ENCODE assay signal across 32 mouse cellular contexts in the genomic region with DNA sequence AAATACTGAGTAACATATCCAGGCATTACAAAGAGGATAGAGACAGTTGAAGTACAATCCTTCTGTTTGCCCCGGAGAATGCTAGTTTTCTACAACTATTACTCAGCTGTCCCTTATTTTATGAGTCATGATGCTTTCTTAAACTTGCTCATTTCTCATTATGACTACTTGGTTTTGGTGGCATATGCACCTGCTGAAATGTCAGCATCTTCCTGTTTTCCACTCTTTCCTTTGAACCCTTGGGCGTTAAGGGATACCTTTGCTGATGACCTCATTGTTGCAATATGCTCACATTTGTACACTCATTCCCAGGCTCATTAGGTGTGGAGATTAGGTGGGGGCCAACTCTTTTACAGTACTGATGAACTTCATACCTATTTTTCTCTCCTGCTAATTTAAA. TPM values are rescaled to one million over a fixed set of nuclear protein-coding genes. Genes with fewer than 3 reads are reported as not detected.
DNase-seq lines count a peak whose midpoint lies in the region; ATAC-seq and TF ChIP-seq lines count a peak whose summit lies in the region.
"Had no signal": no experiment of that assay in that cellular context is flagged by ENCODE, and none has a peak within 500 bp of the region (broad histone marks: within the 10 kb centered on the region; RNA-seq: fewer than 3 reads in every experiment).

No protein-coding gene starts in this region.

- H3K4me1 ChIP-seq in forebrain, embryonic 11.5 days (replicated peaks; ENCODE audit: control insufficient read depth, insufficient read depth, low read length): no peaks in the 10 kb centered on the region
- H3K4me1 ChIP-seq in forebrain, embryonic 14.5 days (ENCODE audit: control insufficient read depth, insufficient read depth, low read length): no peaks in the 10 kb centered on the region
- H3K4me1 ChIP-seq in liver, postnatal 0 days (ENCODE audit: insufficient read depth): no peaks in the 10 kb centered on the region
- H3K4me1 ChIP-seq in CH12.LX (ENCODE audit: control insufficient read depth in 1 of 2, insufficient read depth in 2 of 2): peaks cover 5 to 27% of the 10 kb centered on the region in 2 experiments; a peak in 3 of 4 replicates
- no peaks in the 10 kb centered on the region for H3K4me1 ChIP-seq in intestine, embryonic 16.5 days (ENCODE audit: control insufficient read depth, insufficient read depth, low read length)
- H3K4me1 ChIP-seq: embryonic facial prominence, embryonic 13.5 days; embryonic facial prominence, embryonic 15.5 days; forebrain, embryonic 10.5 days; forebrain, embryonic 13.5 days had no signal

- TF ChIP-seq RAD21 in CH12.LX (IDR thresholded peaks at IDR 0.05; ENCODE audit: low read depth, low read length): no peak; the same call in 1 of the 2 replicates

- no peak for TF ChIP-seq CTCF in liver, postnatal 0 days (IDR thresholded peaks at IDR 0.05; ENCODE audit: low read depth)
- TF ChIP-seq CTCF in CH12.LX (conservative IDR thresholded peaks at IDR 0.05 in 1 of 2, IDR thresholded peaks at IDR 0.05 in 1 of 2; ENCODE audit: low read depth in 2 of 2, low read length in 2 of 2): no peak

- 85% methylated on average over 2 of the region's 2 CpGs for WGBS in forebrain, embryonic 11.5 days
- 79% methylated on average over 2 of the region's 2 CpGs for WGBS in forebrain, embryonic 14.5 days
- 67% methylated on average over 2 of the region's 2 CpGs for WGBS in liver, postnatal 0 days (ENCODE audit: insufficient replicate concordance)
- WGBS in intestine, embryonic 16.5 days: 82% methylated on average over 2 of the region's 2 CpGs

- no peaks in the 10 kb centered on the region for H3K36me3 ChIP-seq in forebrain, embryonic 11.5 days (ENCODE audit: control insufficient read depth, insufficient read depth, low read length)
- no peaks in the 10 kb centered on the region for H3K36me3 ChIP-seq in forebrain, embryonic 14.5 days (ENCODE audit: control insufficient read depth, insufficient read depth, low read length)
- no peaks in the 10 kb centered on the region for H3K36me3 ChIP-seq in liver, postnatal 0 days (replicated peaks; ENCODE audit: insufficient read depth, low read length)
- H3K36me3 ChIP-seq in CH12.LX (replicated peaks in 1 of 2; ENCODE audit: control insufficient read depth in 1 of 2, insufficient read depth in 1 of 2, low read length in 1 of 2): no peaks in the 10 kb centered on the region
- H3K36me3 ChIP-seq in intestine, embryonic 16.5 days (ENCODE audit: control insufficient read depth, insufficient read depth, low read length): no peaks in the 10 kb centered on the region
- H3K36me3 ChIP-seq: embryonic facial prominence, embryonic 13.5 days; embryonic facial prominence, embryonic 15.5 days; forebrain, embryonic 10.5 days had no signal

- no peak for DNase-seq in forebrain, embryonic 11.5 days (ENCODE audit: low spot score)
- DNase-seq in forebrain, embryonic 14.5 days (ENCODE audit: low spot score): no peak
- DNase-seq in liver, postnatal 0 days: no peak
- DNase-seq in liver: no peak
- peak; percentile 76 for DNase-seq in CH12.LX (ENCODE audit: extremely low read depth)
- DNase-seq in right cerebral cortex, postnatal 14 days: no peak
- DNase-seq: adrenal gland, adult 2 months; adrenal gland, postnatal 10 days; adrenal gland, postnatal 25 days; B cell, adult 2 months; cerebellum, adult 11 months; cerebellum, adult 18-20 months; cerebellum, adult 8-10 months; cerebellum, adult 9-11 months; cerebellum, postnatal 14 days; cerebellum, postnatal 36 days; embryo, embryonic 11 days had no signal

- no peak overlapping the region for H3K9ac ChIP-seq in forebrain, embryonic 11.5 days (ENCODE audit: low read length)
- H3K9ac ChIP-seq in forebrain, embryonic 14.5 days (ENCODE audit: low read length): no peak overlapping the region
- no peak overlapping the region for H3K9ac ChIP-seq in liver, postnatal 0 days (replicated peaks)
- H3K9ac ChIP-seq in CH12.LX (ENCODE audit: insufficient read depth, low read depth): 0 out of 2 replicates have a peak overlapping the region, but pooled peaks have one; percentile 68
- no peak overlapping the region for H3K9ac ChIP-seq in intestine, embryonic 16.5 days (ENCODE audit: low read depth, low read length)
- H3K9ac ChIP-seq: embryonic facial prominence, embryonic 13.5 days; embryonic facial prominence, embryonic 15.5 days; forebrain, embryonic 13.5 days had no signal

- no peak overlapping the region for H3K4me2 ChIP-seq in forebrain, embryonic 11.5 days (ENCODE audit: low read depth, low read length, severe bottlenecking)
- no peak overlapping the region for H3K4me2 ChIP-seq in forebrain, embryonic 14.5 days (ENCODE audit: low read length)
- H3K4me2 ChIP-seq in liver, postnatal 0 days (ENCODE audit: low read depth, low read length): peak overlapping the region; percentile 58; the same call in 1 of the 2 replicates
- H3K4me2 ChIP-seq in CH12.LX (ENCODE audit: insufficient read depth, low read depth, poor library complexity, severe bottlenecking): peak overlapping the region; percentile 45; the same call in 1 of the 2 replicates
- no peak overlapping the region for H3K4me2 ChIP-seq in intestine, embryonic 16.5 days (ENCODE audit: low read depth, low read length)
- H3K4me2 ChIP-seq: embryonic facial prominence, embryonic 13.5 days; embryonic facial prominence, embryonic 15.5 days; forebrain, embryonic 13.5 days had no signal

- no peak for TF ChIP-seq POLR2A in CH12.LX (IDR thresholded peaks at IDR 0.05; ENCODE audit: low read depth, low read length)

- H3K4me3 ChIP-seq in forebrain, embryonic 11.5 days (ENCODE audit: low read depth, low read length): no peak overlapping the region
- H3K4me3 ChIP-seq in forebrain, embryonic 14.5 days (ENCODE audit: low read depth, low read length): no peak overlapping the region
- H3K4me3 ChIP-seq in liver, postnatal 0 days (ENCODE audit: low read depth, low read length): no peak overlapping the region
- no peak overlapping the region for H3K4me3 ChIP-seq in CH12.LX (replicated peaks in 1 of 3; ENCODE audit: low read depth in 2 of 3, low read length in 2 of 3, poor library complexity in 1 of 3)
- H3K4me3 ChIP-seq in intestine, embryonic 16.5 days (ENCODE audit: low read length): no peak overlapping the region
- H3K4me3 ChIP-seq: embryonic facial prominence, embryonic 13.5 days; embryonic facial prominence, embryonic 15.5 days; erythroblast, embryonic 14.5 days; forebrain, embryonic 10.5 days; forebrain, embryonic 13.5 days had no signal

- no peaks in the 10 kb centered on the region for H3K79me2 ChIP-seq in CH12.LX (replicated peaks; ENCODE audit: control insufficient read depth, extremely low read depth, insufficient read depth, poor library complexity, severe bottlenecking)

- TF ChIP-seq EP300 in liver, postnatal 0 days (IDR thresholded peaks at IDR 0.05; ENCODE audit: low read depth): no peak
- TF ChIP-seq EP300 in CH12.LX (IDR thresholded peaks at IDR 0.05; ENCODE audit: low read length): peak; percentile 100

- dilution Hi-C loops in CH12.LX (cut with MboI; ENCODE audit: extremely low pct_ligation_motif_present, extremely low pct_unique_long_range_greater_than_20kb, low sequenced_read_pairs): no loop called here

- ATAC-seq in forebrain, embryonic 11.5 days (replicated peaks; ENCODE audit: low FRiP score): peak; percentile 39; the same call in 1 of the 2 replicates
- ATAC-seq in forebrain, embryonic 14.5 days: no peak
- peak; percentile 41 for ATAC-seq in liver, postnatal 0 days
- ATAC-seq in intestine, embryonic 16.5 days: peak; percentile 40; the same call in 1 of the 2 replicates
- no peak for ATAC-seq in inflammation-experienced regulatory T-cells, adult 6 months
- ATAC-seq: CD4-positive, CD25-positive, alpha-beta regulatory T cell, adult 4 months; forebrain, embryonic 13.5 days; forebrain, embryonic 16.5 days had no signal

- no peaks in the 10 kb centered on the region for H3K9me3 ChIP-seq in forebrain, embryonic 11.5 days (ENCODE audit: control insufficient read depth, low read length)
- no peaks in the 10 kb centered on the region for H3K9me3 ChIP-seq in forebrain, embryonic 14.5 days (replicated peaks; ENCODE audit: control insufficient read depth, low read length)
- no peaks in the 10 kb centered on the region for H3K9me3 ChIP-seq in liver, postnatal 0 days (ENCODE audit: low read length)
- H3K9me3 ChIP-seq in CH12.LX (replicated peaks; ENCODE audit: low read length): no peaks in the 10 kb centered on the region
- H3K9me3 ChIP-seq in intestine, embryonic 16.5 days (ENCODE audit: control insufficient read depth, low read length): no peaks in the 10 kb centered on the region
- H3K9me3 ChIP-seq: embryonic facial prominence, embryonic 13.5 days; embryonic facial prominence, embryonic 15.5 days; forebrain, embryonic 10.5 days; forebrain, embryonic 13.5 days had no signal

- H3K27ac ChIP-seq in forebrain, embryonic 11.5 days (ENCODE audit: low read depth, low read length): no peak overlapping the region
- no peak overlapping the region for H3K27ac ChIP-seq in forebrain, embryonic 14.5 days (ENCODE audit: low read depth, low read length)
- peak overlapping the region; percentile 83 for H3K27ac ChIP-seq in liver, postnatal 0 days (ENCODE audit: low read depth)
- H3K27ac ChIP-seq in CH12.LX (ENCODE audit: insufficient read depth, low read depth): no peak overlapping the region
- H3K27ac ChIP-seq in intestine, embryonic 16.5 days (ENCODE audit: low read length): no peak overlapping the region
- H3K27ac ChIP-seq: embryonic facial prominence, embryonic 13.5 days; embryonic facial prominence, embryonic 15.5 days; forebrain, embryonic 10.5 days; forebrain, embryonic 13.5 days had no signal

- in situ Hi-C loops in CH12.LX (cut with MboI; ENCODE audit: low pct_ligation_motif_present, low pct_unique_long_range_greater_than_20kb, low sequenced_read_pairs): no loop called here

- no peaks in the 10 kb centered on the region for H3K27me3 ChIP-seq in forebrain, embryonic 11.5 days (ENCODE audit: control insufficient read depth, insufficient read depth, low read length)
- H3K27me3 ChIP-seq in forebrain, embryonic 14.5 days (replicated peaks; ENCODE audit: control insufficient read depth, insufficient read depth, low read length): no peaks in the 10 kb centered on the region
- H3K27me3 ChIP-seq in liver, postnatal 0 days (ENCODE audit: insufficient read depth, low read length): no peaks in the 10 kb centered on the region
- H3K27me3 ChIP-seq in CH12.LX (replicated peaks): no peaks in the 10 kb centered on the region
- no peaks in the 10 kb centered on the region for H3K27me3 ChIP-seq in intestine, embryonic 16.5 days (replicated peaks; ENCODE audit: control insufficient read depth, insufficient read depth, low read length)
- H3K27me3 ChIP-seq: embryonic facial prominence, embryonic 13.5 days; embryonic facial prominence, embryonic 15.5 days; forebrain, embryonic 13.5 days had no signal

RNA-seq across cellular contexts. Expression of a gene that starts 0.6 kb away (rescaled TPM):
- polyA plus RNA-seq in forebrain, embryonic 11.5 days (2014; fragmentation: Nextera tagmentation; extraction: Ambion mirVana): not detected in 2 replicates
- not detected in 2 replicates for polyA plus RNA-seq in forebrain, embryonic 14.5 days (2014; fragmentation: Nextera tagmentation; extraction: Ambion mirVana)
- 2,968 and 3,163 TPM in 2 replicates for polyA plus RNA-seq in liver, postnatal 0 days (2015; fragmentation: Nextera tagmentation; extraction: Ambion mirVana)
- total RNA-seq in CH12.LX (2012; rRNA removed): 1.8 and 2.9 TPM in 2 replicates
- 4.7 and 5.7 TPM in 2 replicates for total RNA-seq in CH12.LX (2014; rRNA removed)
- 3.2 and 3.4 TPM in 2 replicates for polyA plus RNA-seq in CH12.LX (2012; ENCODE audit: insufficient read length, low read depth)
- polyA plus RNA-seq in intestine, embryonic 16.5 days (2015; fragmentation: Nextera tagmentation; extraction: Ambion mirVana): 6.1 and 7.5 TPM in 2 replicates
- polyA plus RNA-seq in inflammation-experienced regulatory T-cells, adult 6 months (2017; shearing (Covaris generic)): not detected
- total RNA-seq: adrenal gland, postnatal 25 days; common myeloid progenitor, adult 5-6 weeks; ES-E14; MEL had no signal
- polyA plus RNA-seq: adrenal gland, adult 2 months; brain, embryonic 14.5 days; CD4-positive, CD25-positive, alpha-beta regulatory T cell, adult 4 months; embryonic facial prominence, embryonic 11.5 days; embryonic facial prominence, embryonic 13.5 days; embryonic facial prominence, embryonic 15.5 days; erythroblast, embryonic 14.5 days; forebrain, embryonic 10.5 days; forebrain, embryonic 13.5 days; forebrain, embryonic 16.5 days had no signal

RNA-seq across cellular contexts. Expression of a gene that starts 54.8 kb away (rescaled TPM):
- not detected in 2 replicates for polyA plus RNA-seq in forebrain, embryonic 11.5 days (2014; fragmentation: Nextera tagmentation; extraction: Ambion mirVana)
- not detected in 2 replicates for polyA plus RNA-seq in forebrain, embryonic 14.5 days (2014; fragmentation: Nextera tagmentation; extraction: Ambion mirVana)
- polyA plus RNA-seq in liver, postnatal 0 days (2015; fragmentation: Nextera tagmentation; extraction: Ambion mirVana): 0.12 and 0.16 TPM in 2 replicates
- total RNA-seq in CH12.LX (2012; rRNA removed): not detected in 2 replicates
- total RNA-seq in CH12.LX (2014; rRNA removed): not detected in 2 replicates
- not detected in 2 replicates for polyA plus RNA-seq in CH12.LX (2012; ENCODE audit: insufficient read length, low read depth)
- not detected in 2 replicates for polyA plus RNA-seq in intestine, embryonic 16.5 days (2015; fragmentation: Nextera tagmentation; extraction: Ambion mirVana)
- polyA plus RNA-seq in inflammation-experienced regulatory T-cells, adult 6 months (2017; shearing (Covaris generic)): not detected
- total RNA-seq: adrenal gland, adult 2 months; adrenal gland, postnatal 10 days; adrenal gland, postnatal 25 days; adrenal gland, postnatal 4 days; common myeloid progenitor, adult 5-6 weeks; ES-E14; MEL had no signal
- polyA plus RNA-seq: adrenal gland, adult 2 months; brain, embryonic 14.5 days; CD4-positive, CD25-positive, alpha-beta regulatory T cell, adult 4 months; embryonic facial prominence, embryonic 11.5 days; embryonic facial prominence, embryonic 13.5 days; erythroblast, embryonic 14.5 days; forebrain, embryonic 10.5 days; forebrain, embryonic 13.5 days; forebrain, embryonic 16.5 days had no signal

Comparison
In these comparisons a context has a peak if more than half of its experiments do, and no peak if none do; other contexts are left out.
1. ATAC-seq: peak in forebrain, embryonic 11.5 days (single experiment), liver, postnatal 0 days (single experiment) and intestine, embryonic 16.5 days (single experiment); none in forebrain, embryonic 14.5 days (single experiment) and inflammation-experienced regulatory T-cells, adult 6 months (single experiment).
2. H3K4me2 ChIP-seq: peak in liver, postnatal 0 days (single experiment) and CH12.LX (single experiment); none in forebrain, embryonic 11.5 days (single experiment), forebrain, embryonic 14.5 days (single experiment) and intestine, embryonic 16.5 days (single experiment).
3. RNA of a gene that starts 0.6 kb away (polyA plus RNA-seq): 2,968 to 3,163 TPM in liver, postnatal 0 days; 6.1 to 7.5 TPM in intestine, embryonic 16.5 days, 3.2 to 3.4 TPM in CH12.LX, not detected in forebrain, embryonic 11.5 days, not detected in forebrain, embryonic 14.5 days and not detected in inflammation-experienced regulatory T-cells, adult 6 months; every median in the first group is over 100 times any median in the second.